Mouse (Mus musculus) liver, postnatal 0 days (tissue): ENCODE results near the gene Brf1.

ENCODE experiments used
- CTCF ChIP-seq: sonication (generic); IDR thresholded peaks from 2 replicates; pipeline ENCODE4 v1.5.1; 2016; ENCODE audit warnings: antibody characterized with exemption, low read depth
- EP300 ChIP-seq: IDR thresholded peaks from 2 replicates; pipeline ENCODE4 v1.6.1; 2016; ENCODE audit warnings: antibody characterized with exemption, low read depth, mild to moderate bottlenecking

GRCm38 (mm10) chr12:113041481-113042439 is 41.3 kb upstream of the Brf1 start:
- TF ChIP-seq CTCF (no peak), EP300 (no peak)
